Mouse (Mus musculus) stomach, postnatal 0 days (tissue): ENCODE results near the gene Gsg1l.

Source experiments
- CTCF ChIP-seq: IDR thresholded peaks from 2 replicates; pipeline ENCODE4 v1.5.1; 2016; ENCODE audit warnings: antibody characterized with exemption, low read depth, mild to moderate bottlenecking, moderate library complexity
- EP300 ChIP-seq: optimal IDR thresholded peaks from 2 replicates; pipeline ENCODE3; 2016; ENCODE audit warnings: antibody characterized with exemption

DNA sequence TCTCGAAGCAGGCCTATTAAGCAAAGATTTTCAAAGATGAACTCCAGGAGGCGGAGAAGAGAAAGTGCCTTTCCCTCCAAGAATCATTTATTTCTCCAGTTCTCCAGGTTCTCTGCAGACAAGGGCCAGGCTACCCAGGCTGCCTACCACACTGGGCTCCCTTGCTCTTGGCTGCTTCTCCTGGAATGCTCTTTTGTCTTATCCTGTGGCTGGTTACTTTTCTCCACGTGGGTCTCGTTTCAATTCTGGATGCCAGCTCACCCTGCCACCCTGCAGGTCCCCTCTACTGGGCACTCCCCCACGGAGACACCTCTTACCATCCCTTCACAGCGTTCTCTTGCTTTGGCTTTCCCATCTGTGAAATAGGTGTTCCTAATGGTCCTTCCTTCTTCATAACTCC, 109.4 kb downstream of the Gsg1l start:
- no peak for TF ChIP-seq CTCF
- no peak for TF ChIP-seq EP300
